Mouse (Mus musculus) megakaryocyte, embryonic 14.5 days (primary cell): Measurements from ENCODE around the gene Dapk3.
"Not testable (repeated sequence)": the region's sequence is repeated elsewhere in the genome, so short reads cannot be mapped to it uniquely, and the experiment has no call there.

Experiments used
- FLI1 ChIP-seq: IDR thresholded peaks from 2 replicates; pipeline ENCODE4 v1.6.1; 2012; ENCODE audit warnings: low read length, inconsistent platforms, mixed read lengths
- GATA1 ChIP-seq: IDR thresholded peaks from 3 replicates; pipeline ENCODE4 v1.6.1; 2012; ENCODE audit warnings: mixed read lengths, low read length, inconsistent platforms, borderline replicate concordance

DNA sequence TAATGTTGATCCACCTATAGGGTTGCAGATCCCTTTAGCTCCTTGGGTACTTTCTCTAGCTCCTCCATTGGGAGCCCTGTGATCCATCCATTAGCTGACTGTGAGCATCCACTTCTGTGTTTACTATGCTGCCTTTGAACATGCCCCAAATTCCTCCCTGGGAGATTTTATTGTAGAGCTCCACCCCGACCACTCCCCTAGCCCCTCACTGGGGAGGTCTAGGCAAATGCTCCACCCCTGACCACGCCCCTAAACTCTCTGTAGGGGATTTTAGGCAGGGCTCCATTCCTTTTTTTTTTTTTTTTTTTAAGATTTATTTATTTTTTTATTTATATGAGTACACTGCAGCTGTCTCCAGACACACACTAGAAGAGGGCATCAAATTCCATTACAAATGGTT is 40.9 kb downstream of the Dapk3 start:
- not testable (repeated sequence) for TF ChIP-seq GATA1, FLI1
